Mouse (Mus musculus) c-Kit-positive CD71-positive TER-119-negative erythroid progenitor cells, embryonic 14.5 days (primary cell): Measurements from ENCODE around the gene Gm14139.
"Not testable (repeated sequence)": the region's sequence is repeated elsewhere in the genome, so short reads cannot be mapped to it uniquely, and the experiment has no call there.

ENCODE experiments used
- DNase-seq: peaks from one replicate; pipeline ENCODE4 v3.0.0-alpha.2; 2013; ENCODE audit warnings: low read depth

Gene Gm14139

DNA sequence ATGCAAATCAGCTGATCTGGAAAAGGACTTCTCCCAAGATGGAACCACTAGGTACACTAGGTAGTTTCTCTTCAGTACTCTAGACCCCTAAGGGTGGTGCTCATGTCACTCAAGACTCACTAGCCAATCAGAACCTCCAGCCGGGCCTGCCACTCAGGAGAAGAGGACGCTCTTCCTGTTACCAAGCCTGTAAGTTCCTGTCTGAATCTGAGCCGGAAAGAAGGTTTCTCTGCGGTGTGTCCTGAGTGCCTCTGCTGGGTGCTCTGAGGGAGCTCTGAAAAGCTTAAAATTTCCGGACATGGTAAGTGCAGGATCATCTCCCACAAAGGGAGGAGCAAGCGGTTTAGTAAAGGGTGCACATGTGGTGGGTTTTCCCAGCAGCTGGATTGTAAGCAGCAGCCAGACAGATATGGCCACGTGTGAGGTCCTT, at the start of gene Gm14139:
Gene Gm14139, plus strand, starts transcription at position 186 of the 430 bp plus-strand sequence.
- DNase-seq: not testable (repeated sequence)

DNA sequence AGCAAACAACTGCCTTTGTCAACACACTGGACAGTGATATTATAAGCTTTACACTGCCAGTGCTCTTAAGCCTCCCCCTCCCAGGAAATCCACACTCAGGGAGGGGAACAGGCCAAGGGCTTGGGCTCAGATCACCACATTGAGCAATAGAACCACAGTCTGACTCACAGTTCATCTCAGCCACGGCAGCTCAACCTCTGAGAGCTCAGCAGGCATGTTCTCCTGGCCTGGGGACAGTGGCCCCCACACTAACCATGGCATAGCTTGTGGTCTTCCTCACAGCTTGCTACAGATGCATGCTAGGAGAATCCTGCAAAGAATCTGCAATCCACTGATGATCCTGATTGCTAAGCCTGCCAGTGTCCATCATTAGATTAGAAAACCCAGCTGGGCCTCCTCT, 49.6 kb upstream of the Gm14139 start:
- DNase-seq: not testable (repeated sequence)

DNA sequence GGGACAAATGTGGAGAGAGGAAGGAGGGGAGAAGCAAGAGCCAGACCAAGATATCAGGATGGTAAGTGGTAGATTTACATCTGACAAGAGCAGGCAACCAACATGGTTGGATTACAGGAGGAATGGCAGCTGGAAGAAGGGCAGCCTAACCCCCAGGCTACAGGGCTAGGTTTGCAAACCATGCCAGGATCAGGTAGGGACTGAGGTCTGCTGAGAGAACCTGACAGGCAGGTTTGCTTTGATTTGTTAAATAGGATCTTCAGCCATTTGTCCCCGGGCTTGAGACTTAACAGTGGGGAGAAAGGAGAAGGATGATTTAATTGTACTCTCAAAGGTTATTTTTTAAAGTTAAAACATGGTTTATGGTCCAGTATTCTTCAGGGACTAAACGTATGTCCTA, 48.8 kb upstream of the Gm14139 start:
- DNase-seq: no peak

DNA sequence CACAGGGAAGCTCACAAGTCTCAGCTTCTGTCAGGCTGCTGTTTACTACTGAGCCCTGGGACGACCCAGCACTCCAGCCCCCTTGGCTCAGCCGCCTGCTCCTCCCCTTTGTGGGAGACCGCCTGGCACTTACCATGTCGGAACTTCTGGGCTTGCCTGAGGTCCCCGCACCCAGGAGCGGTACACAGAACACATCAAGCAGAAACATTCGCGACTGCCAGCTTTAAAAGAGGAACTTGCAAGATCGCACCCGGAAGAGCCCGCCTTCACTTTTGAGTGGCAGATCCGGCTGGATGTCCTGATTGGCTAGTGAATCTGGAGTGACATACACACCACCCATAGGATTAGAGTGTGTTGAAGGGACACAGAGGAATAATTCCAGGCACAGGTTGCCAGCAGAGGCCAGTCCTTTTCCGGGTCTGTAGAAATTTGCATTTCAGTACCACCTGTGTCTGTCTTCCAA, 45.1 kb upstream of the Gm14139 start, which contains the start of gene Zfp120:
Gene Zfp120, minus strand, starts transcription at position 274 of the 463 bp plus-strand sequence.
- peak; percentile 85 for DNase-seq

DNA sequence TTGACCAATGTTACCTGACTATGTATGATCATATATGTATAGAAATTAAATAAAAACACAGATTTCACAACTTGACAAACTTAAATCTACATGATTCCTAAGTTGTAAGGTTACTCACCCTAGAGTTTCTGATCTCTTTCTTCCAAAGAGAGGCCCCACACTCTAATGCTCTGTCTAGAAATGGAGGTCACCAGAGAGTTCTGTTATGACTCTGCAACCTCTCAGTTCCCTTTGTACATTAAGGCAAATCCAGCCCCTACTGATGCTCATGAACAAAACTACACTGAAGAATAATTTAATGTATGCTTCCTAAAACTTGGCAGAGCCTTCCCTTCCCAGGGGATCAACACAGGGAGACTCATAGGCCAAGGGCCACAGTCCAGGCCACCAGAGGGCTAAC, 14.9 kb upstream of the Gm14139 start:
- DNase-seq: no peak

DNA sequence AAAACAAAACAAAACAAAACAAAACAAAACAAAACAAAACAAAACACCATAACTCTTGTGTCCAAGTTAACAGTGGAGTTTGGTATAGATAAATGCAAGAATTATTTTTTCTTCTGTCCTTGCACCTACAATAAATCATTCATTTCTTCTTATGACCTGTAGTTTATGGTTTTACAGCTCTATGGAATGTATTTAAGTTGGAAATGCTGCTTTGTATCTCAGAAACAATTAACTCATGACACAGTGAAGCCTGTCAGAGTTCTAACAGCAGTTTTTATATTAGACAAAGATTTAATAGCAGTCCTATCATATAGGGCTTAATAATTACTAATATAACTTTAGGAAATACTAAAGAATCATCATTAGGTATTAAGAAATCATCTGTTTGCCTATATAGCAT, 7.7 kb upstream of the Gm14139 start:
- DNase-seq: no peak

DNA sequence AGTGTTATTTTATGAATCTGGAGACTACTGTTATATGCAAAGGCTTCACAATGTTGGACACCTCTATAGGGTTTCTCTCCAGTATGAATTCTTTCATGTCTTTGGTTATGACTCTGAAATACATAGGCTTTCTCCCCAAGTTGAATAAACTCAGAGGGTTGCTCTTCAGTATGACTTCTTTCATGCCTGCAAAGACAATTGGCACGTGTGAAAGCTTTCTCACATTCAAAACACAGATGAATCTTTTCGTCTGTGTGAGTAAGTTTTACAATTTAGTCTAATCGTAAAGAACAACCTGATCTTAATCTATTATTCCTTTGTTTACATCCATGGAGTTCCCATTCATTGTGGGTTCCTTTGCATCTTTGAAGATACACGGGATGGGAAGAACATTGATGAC, 2.0 kb upstream of the Gm14139 start, which contains the start of gene Gm10770:
Gene Gm10770, minus strand, starts transcription at position 101 of the 400 bp plus-strand sequence.
- not testable (repeated sequence) for DNase-seq

DNA sequence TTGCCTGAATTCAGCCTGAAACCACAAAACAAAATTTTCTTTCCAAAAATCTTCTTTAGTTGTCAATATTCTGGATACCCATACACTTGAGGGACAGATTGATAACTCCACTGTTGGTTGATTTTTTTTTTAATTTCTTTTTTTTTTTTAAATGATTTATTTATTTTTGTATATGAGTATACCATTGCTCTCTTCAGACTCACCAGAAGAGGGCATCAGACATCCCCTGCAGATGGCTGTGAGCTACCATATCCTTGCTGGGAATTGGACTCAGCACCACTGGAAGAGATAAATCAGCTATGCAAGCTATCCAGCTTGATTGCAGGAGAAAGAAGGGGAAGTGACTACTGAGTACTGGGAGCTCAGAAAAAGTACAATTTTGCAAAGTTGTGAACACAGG, 509 bp upstream of the Gm14139 start:
- not testable (repeated sequence) for DNase-seq

DNA sequence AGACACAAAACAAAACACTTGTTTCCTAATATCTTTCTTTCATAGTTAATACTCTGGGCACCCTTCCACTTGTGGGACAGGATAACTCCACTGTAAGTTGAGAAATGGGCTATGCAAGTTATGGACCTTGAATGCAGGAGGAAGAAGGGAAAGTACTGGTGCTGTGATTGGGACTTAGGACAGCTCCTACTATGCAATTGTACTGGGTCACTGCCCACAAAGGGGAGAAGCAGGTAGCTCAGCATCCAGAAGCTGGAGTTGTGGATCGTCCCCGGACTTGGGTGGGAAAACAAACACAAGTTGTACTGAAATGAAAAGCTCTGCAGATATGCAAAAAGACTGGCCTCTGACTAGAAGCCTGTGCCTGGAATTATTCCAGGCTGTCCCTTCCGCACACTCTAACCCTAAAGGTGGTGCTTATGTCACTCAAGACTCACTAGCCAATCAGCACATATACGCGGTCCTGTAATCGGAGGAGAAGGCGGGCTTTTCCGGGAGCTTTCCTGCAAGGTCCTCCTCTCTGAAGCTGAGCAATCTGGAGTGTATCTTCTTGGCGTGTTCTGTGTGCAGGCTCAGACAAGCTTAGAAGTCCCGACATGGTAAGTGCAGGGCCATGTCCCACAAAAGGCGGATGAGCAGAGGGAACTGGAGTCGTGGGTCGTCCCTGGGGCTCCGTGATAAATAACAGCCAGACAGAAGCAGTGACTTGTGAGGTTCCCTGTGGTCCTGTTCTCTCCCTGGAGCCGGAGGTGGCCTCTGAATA, 36.2 kb downstream of the Gm14139 start, which contains the start of gene Zfp937:
Gene Zfp937, plus strand, starts transcription at position 474 of the 763 bp plus-strand sequence.
- DNase-seq: not testable (repeated sequence)

DNA sequence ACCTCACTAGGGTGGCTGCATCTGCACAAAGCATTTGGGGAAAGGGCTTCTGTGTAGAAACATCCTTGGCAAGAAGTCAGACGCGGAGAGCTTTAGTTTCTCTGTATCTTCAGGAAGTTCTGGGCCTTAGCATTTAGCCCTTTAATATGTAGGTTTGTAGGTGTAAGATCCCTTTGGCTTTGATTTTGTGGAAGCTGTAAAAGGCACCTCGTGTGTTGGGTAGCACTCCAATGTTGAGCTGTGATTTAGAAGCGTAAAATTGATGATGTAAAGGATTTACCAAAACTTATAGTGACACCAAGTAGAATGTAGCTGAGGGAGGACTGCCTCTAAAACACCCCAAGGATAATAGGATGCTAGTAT, 36.8 kb downstream of the Gm14139 start:
- not testable (repeated sequence) for DNase-seq

DNA sequence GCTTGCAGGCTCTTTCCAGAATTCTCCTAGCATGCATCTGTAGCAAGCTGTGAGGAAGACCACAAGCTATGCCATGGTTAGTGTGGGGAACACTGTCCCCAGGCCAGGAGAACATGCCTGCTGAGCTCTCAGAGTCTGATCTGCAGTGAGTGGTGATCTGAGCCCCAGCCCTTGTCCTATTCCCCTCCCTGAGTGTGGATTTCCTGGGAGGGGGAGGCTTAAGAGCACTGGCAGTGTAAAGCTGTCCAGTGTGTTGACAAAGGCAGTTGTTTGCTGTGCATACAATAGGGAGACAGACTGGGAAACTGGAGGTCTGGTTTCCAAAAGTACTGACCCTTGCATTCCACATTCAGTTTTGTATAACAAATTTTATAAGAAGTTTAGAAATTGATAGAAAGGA, 41.7 kb downstream of the Gm14139 start:
- not testable (repeated sequence) for DNase-seq
